ENCODE assay signal across 8 mouse cellular contexts in genomic region chr7:27526039-27526827, GRCm38 (mm10). TPM values are rescaled to one million over a fixed set of nuclear protein-coding genes. Genes with fewer than 3 reads are reported as not detected.
DNase-seq lines count a peak whose midpoint lies in the region; ATAC-seq and TF ChIP-seq lines count a peak whose summit lies in the region.

No protein-coding gene starts in this region.

- TF ChIP-seq POLR2A in cerebellum, adult 2 months (IDR thresholded peaks at IDR 0.05; ENCODE audit: borderline replicate concordance, insufficient read depth, low read length): no peak

- ATAC-seq in hindbrain, embryonic 14.5 days (ENCODE audit: low FRiP score): peak; percentile 75

- WGBS in cerebellum, adult 2 months: 15% methylated on average over 10 of the region's 10 CpGs
- WGBS in hindbrain, embryonic 14.5 days: 25% methylated on average over 10 of the region's 10 CpGs

- no peak overlapping the region for H3K27ac ChIP-seq in cerebellum, adult 2 months (ENCODE audit: insufficient read depth, low read length)
- H3K27ac ChIP-seq in hindbrain, embryonic 14.5 days: no peak overlapping the region

- DNase-seq in NIH3T3 (ENCODE audit: low read depth): peak; percentile 96
- DNase-seq in cerebellum, adult 2 months: peak; percentile 76 to 79
- DNase-seq in forelimb bud, embryonic 11.5 days (ENCODE audit: low read depth, low spot score): peak; percentile 85
- DNase-seq in hindbrain, embryonic 14.5 days (ENCODE audit: low spot score): peak; percentile 94
- DNase-seq in layer of hippocampus, postnatal 14 days (ENCODE audit: low spot score in 2 of 2): peak; percentile 65 to 81
- DNase-seq in lung, postnatal 25 days (ENCODE audit: low spot score): peak; percentile 74
- peak; percentile 84 for DNase-seq in retina, postnatal 7 days (ENCODE audit: low read depth, low spot score)
- DNase-seq in urinary bladder, postnatal 25 days (ENCODE audit: low spot score): peak; percentile 82

- H3K4me1 ChIP-seq in cerebellum, adult 2 months (ENCODE audit: control insufficient read depth, insufficient read depth, low read length): no peaks in the 10 kb centered on the region
- H3K4me1 ChIP-seq in hindbrain, embryonic 14.5 days (replicated peaks; ENCODE audit: control insufficient read depth, insufficient read depth, low read length): no peaks in the 10 kb centered on the region

- no peak overlapping the region for H3K9ac ChIP-seq in hindbrain, embryonic 14.5 days

- H3K36me3 ChIP-seq in hindbrain, embryonic 14.5 days (replicated peaks; ENCODE audit: control insufficient read depth, insufficient read depth): peaks cover 14% of the 10 kb centered on the region

- no peaks in the 10 kb centered on the region for H3K9me3 ChIP-seq in hindbrain, embryonic 14.5 days (ENCODE audit: control insufficient read depth, low read length)

- H3K4me3 ChIP-seq in cerebellum, adult 2 months (replicated peaks; ENCODE audit: insufficient read depth, low read depth, low read length): no peak overlapping the region
- H3K4me3 ChIP-seq in hindbrain, embryonic 14.5 days (replicated peaks; ENCODE audit: low read length): no peak overlapping the region

- peak; percentile 94 for TF ChIP-seq CTCF in cerebellum, adult 2 months (IDR thresholded peaks at IDR 0.05; ENCODE audit: borderline replicate concordance, insufficient read depth, low read depth, low read length)

- H3K27me3 ChIP-seq in cerebellum, adult 2 months (ENCODE audit: control insufficient read depth, insufficient read depth, low read length): no peaks in the 10 kb centered on the region
- no peaks in the 10 kb centered on the region for H3K27me3 ChIP-seq in hindbrain, embryonic 14.5 days (ENCODE audit: control insufficient read depth, insufficient read depth, low read length)

- H3K4me2 ChIP-seq in hindbrain, embryonic 14.5 days (replicated peaks): no peak overlapping the region

RNA-seq across cellular contexts. Expression of gene Hipk4, which starts 3.2 kb away (rescaled TPM):
- 0.20 and 0.21 TPM in 2 replicates for polyA plus RNA-seq in cerebellum, adult 2 months (2012; rRNA removed)
- 1.2 and 1.5 TPM in 2 replicates for polyA plus RNA-seq in hindbrain, embryonic 14.5 days (2014; fragmentation: Nextera tagmentation; extraction: Ambion mirVana)
- under 1 TPM in 1 of 2 experiments, not detected in 1; 0.35 TPM for total RNA-seq in layer of hippocampus, postnatal 14 days (2021)

RNA-seq across cellular contexts. Expression of gene Pld3, which starts 26.8 kb away (rescaled TPM):
- polyA plus RNA-seq in cerebellum, adult 2 months (2012; rRNA removed): 220 and 242 TPM in 2 replicates
- polyA plus RNA-seq in hindbrain, embryonic 14.5 days (2014; fragmentation: Nextera tagmentation; extraction: Ambion mirVana): 156 and 193 TPM in 2 replicates
- total RNA-seq in layer of hippocampus, postnatal 14 days (2021): 100 to 1,000 TPM; 585 to 592 TPM

RNA-seq across cellular contexts. Expression of gene 2310022A10Rik, which starts 26.8 kb away (rescaled TPM):
- 45.7 and 46.2 TPM in 2 replicates for polyA plus RNA-seq in cerebellum, adult 2 months (2012; rRNA removed)
- 25.1 and 26.4 TPM in 2 replicates for polyA plus RNA-seq in hindbrain, embryonic 14.5 days (2014; fragmentation: Nextera tagmentation; extraction: Ambion mirVana)
- total RNA-seq in layer of hippocampus, postnatal 14 days (2021): 10 to 100 TPM; 20.8 to 21.4 TPM

RNA-seq across cellular contexts. Expression of gene Prx, which starts 27.1 kb away (rescaled TPM):
- polyA plus RNA-seq in cerebellum, adult 2 months (2012; rRNA removed): 0.34 and 0.43 TPM in 2 replicates
- 0.50 and 0.93 TPM in 2 replicates for polyA plus RNA-seq in hindbrain, embryonic 14.5 days (2014; fragmentation: Nextera tagmentation; extraction: Ambion mirVana)
- under 1 TPM; 0.65 to 0.98 TPM for total RNA-seq in layer of hippocampus, postnatal 14 days (2021)

RNA-seq across cellular contexts. Expression of gene Sertad1, which starts 39.5 kb away (rescaled TPM):
- polyA plus RNA-seq in cerebellum, adult 2 months (2012; rRNA removed): 17.4 and 17.9 TPM in 2 replicates
- 7.9 and 8.9 TPM in 2 replicates for polyA plus RNA-seq in hindbrain, embryonic 14.5 days (2014; fragmentation: Nextera tagmentation; extraction: Ambion mirVana)
- total RNA-seq in layer of hippocampus, postnatal 14 days (2021): 1 to 10 TPM; 6.1 to 6.9 TPM
